Mouse (Mus musculus): ENCODE data around the gene Bet1l. TPM values are rescaled to one million over a fixed set of nuclear protein-coding genes. Genes with fewer than 3 reads are reported as not detected.

Gene Bet1l
- polyA plus RNA-seq (2012; rRNA removed) = 10.5 and 11.7 TPM in 2 replicates

DNA sequence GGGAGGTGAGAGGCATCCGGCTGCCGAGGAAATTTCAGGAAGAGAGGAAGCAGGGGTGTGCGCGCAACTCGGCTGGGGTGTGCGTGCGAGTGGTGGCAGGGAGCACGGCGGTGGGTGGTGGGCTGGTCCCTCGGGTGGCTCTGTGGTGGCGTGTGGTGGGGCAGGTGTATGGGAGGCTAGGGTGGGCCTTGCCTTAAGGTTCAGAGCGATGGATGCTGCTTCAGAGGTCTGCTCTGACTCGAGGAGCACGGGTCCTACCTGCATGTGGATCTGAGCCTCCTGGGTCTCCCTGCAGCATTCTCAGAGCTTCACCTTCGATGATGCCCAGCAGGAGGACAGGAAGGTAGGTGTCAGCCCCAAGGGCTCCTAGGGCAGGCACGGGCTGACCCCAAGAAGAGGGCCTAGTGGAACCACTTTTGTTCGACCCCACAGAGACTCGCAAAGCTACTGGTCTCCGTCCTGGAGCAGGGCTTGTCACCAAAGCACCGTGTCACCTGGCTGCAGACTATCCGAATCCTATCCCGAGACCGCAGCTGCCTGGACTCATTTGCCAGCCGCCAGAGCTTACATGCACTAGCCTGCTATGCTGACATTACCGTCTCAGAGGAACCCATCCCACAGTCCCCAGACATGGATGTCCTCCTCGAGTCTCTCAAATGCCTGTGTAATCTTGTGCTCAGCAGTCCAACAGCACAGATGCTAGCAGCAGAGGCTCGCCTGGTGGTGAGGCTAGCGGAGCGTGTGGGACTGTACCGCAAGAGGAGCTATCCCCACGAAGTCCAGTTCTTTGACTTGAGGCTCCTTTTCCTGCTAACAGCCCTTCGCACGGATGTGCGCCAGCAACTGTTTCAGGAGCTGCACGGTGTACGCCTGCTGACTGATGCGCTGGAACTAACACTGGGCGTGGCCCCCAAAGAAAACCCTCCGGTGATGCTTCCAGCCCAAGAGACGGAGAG lies at the start of gene Bet1l:
Gene Bet1l (minus strand): TSS at position 28 of the 956 bp plus-strand sequence.

DNA sequence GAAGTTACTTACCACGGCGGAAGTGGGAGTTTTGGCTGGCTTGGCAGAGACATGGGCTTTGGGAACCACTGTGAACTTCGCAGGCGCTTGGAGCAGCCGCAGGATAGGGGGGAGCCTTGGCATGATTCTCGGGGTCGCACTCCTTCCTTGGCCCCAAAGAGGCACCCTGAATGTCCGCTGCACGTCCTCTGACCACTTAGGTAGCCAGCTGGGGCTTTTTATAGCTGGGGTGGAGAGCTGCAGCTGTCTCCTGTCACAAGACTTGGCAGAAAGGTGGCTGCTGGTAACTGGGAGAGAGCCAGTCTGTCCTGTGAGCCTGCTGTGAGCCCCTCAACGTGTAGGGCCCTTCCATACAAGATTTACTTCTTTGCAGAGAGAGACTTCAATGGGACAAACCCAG lies 42.8 kb upstream of the Bet1l start, which contains the start of gene Cox8b:
Gene Cox8b (minus strand): TSS at position 227 of the 400 bp plus-strand sequence.

DNA sequence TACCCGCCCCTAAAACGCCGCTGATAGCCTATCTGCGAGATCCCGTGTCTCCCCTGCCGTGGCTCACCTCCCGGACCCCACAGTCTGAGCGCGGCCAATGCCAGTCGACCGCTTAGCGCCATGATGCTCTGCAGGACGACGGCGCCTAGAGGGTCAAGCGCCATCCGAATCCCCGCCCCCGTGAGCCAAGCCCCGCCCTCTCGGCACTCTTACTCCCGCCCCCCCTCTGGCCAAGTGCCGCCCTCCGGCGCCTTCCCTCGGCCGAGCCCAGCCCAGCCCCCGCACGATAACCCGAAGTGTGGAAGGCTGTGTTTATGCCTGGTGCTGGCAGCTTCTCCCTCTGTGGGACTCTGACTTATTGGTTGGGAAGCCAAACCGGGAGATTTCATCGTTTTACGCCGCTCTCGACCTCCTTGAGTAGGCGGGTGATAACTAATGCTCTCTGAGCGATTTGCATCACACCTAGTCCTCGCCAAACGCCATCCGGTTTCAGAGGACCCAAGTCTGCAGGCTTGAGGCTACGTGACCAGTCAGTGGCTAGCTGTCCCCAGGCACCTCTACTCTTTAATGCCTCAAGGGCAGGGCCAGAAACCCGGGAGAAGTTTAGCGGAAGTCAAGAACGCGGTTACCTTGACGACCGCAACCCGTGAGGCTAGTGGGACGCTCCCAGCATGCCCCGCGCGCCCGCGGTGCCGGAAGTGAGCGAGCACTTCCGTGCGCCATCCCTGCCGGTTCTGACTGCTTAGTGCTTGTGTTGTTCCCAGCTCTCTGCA lies 24.5 kb upstream of the Bet1l start, which contains the start of the genes Psmd13 and Sirt3:
Gene Psmd13 (plus strand): TSS at position 273 of the 773 bp plus-strand sequence.
Gene Sirt3 (minus strand): TSS at position 614 of the 773 bp plus-strand sequence.

DNA sequence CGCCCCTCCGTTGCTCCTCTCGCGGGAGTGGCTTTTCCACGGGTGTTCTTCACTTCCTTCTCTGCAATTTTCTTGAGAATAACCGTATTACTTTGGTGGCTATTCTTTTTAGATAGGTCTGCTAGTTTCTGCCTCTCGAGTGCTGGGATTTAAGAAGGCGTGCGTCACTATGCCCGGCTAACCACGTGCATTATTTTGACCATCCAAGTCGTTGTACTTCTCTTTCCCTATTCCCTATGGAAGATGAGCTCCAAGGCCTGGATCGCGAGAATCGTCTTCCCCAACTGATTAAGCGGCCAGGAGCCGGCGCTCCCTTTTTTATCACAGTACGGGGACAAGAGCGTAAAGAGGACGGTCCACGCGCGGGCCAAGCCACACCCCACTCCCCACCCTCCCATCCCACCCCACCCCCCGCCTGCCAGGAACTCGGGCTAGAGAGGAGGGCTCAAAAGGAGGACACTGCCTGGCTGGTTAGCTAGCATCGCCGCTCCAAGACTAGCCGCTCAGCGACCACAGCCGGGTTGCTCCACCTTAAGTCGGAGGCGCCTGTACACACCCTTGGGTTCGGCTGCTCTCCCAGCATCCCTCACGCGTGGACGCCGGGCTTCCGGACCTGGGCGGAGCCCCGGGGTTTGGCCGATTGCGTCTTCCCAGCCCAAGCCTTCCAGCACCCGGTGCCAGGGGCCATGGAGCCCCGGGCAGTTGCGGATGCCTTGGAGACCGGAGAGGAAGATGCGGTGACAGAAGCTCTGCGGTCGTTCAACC lies 410 bp downstream of the Bet1l start, which contains the start of gene Ric8a:
Gene Ric8a (plus strand): TSS at position 173 of the 765 bp plus-strand sequence.

DNA sequence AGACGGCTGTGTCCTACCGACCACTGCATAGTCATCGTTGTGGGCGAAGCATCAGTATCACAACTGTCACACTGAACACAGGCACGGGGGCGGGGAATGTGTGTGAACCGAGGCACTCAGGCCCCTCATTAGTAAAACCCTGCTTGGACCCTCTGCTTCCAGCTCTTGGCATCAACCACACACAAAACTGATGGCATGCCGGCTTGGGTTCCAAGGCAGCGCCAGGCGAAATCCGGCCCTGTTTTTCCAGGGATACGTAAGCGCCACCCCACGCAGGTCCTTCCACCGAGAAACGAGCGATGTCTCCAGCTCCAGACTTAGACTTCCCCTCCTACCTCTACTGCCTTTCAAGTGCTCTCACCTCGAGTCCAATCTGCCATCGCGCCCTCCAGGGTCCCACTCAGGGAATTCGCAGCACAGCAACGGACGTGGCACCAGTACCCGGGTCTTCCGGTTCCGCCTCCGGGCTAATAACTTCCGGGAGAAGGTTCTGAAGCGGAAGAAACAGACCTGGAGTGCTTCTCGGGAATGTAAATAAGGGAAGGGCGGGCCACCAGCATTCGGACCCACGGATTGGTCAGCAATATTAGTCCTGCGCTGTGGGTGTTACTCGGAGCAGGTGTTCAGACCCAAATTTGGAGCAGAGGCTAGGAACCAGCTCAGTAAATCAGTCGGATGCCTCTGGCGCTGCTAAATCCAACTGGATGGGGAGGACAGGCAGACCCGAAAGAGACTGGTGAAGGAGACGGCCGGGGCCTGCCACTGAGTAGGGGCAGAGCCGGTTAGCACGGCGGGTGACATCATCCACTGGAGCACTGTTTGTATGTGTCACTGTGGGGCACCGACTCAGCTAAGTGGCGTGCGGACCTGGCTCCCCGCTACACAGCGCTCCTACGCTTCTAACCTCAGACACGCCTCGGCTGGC lies 1.3 kb downstream of the Bet1l start, which contains the start of gene Gm45785:
Gene Gm45785 (minus strand): TSS at position 472 of the 925 bp plus-strand sequence.

DNA sequence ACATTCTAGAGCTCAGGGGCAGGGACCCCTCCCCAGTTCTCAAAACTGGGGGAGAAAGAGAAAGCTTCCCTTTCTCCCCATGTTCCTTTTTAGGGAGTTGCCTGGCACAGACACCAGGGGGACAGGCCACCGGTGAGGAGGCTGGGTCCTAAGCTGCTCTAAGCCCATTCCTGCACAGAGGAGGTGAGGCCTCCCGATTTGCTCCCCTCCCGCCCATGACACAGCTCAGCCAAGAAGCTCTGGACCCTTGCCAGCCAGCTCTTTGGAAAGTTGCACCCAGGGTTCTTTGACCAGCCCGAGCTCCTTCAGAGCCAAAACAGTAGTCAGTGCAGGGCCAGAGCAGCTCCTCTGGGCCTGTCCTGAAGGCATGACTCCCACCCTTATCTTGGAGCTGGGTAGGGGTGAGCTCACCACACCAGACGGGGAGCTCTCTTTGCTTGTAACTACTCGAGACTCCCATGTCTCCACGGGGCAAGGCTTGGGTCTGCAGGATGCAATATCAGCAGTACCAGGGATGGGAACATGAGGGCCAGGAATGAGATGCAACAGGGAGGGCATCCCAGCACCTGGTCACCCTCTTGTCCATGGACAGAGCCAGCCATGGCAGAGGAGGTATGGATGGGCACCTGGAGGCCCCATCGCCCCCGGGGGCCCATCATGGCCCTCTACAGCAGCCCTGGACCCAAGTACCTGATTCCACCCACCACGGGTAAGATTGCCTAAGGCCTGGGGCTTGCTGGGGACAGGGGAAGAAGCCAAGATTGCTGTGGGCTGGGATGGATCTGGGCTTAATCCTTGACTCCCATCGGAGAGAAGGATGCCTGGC lies 9.4 kb downstream of the Bet1l start, which contains the start of gene Odf3:
Gene Odf3 (plus strand): TSS at position 51 of the 826 bp plus-strand sequence.

DNA sequence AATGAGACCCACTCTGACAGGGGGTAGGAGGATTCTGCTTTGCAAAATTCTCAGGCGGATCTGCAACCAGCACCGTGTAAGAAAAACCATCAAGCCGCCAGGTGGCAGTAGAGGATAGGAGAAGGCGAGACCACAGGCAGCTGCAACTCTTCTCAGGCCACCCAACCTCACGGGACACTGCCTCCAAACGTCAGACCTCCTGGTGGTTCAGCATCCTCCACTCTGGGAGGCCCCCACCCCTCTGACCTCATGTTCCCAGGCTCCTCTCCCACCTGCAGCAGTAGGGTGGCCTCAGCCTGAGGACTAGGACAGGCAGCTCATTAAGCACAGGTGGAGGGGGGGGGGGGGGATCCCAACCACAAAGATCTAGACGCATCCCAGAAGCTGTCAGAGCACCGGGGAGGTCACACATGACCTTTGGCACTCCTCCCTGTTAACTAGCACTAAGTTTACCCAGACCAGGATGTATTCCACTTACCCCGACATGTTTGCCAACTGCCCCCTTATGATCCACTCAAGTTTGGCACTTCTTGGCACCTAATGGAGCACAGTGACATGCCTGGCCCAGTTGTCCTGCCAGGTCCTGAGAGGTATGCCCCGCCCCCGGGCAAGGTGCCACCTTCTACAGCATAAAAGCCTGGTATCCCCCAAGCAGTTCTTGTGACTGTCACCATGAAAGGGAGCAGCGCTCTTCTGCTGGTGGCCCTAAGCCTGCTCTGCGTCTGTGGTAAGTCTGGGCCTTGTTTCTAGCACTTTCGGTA lies 12.3 kb downstream of the Bet1l start, which contains the start of gene Scgb1c1:
Gene Scgb1c1 (plus strand): TSS at position 643 of the 761 bp plus-strand sequence.

DNA sequence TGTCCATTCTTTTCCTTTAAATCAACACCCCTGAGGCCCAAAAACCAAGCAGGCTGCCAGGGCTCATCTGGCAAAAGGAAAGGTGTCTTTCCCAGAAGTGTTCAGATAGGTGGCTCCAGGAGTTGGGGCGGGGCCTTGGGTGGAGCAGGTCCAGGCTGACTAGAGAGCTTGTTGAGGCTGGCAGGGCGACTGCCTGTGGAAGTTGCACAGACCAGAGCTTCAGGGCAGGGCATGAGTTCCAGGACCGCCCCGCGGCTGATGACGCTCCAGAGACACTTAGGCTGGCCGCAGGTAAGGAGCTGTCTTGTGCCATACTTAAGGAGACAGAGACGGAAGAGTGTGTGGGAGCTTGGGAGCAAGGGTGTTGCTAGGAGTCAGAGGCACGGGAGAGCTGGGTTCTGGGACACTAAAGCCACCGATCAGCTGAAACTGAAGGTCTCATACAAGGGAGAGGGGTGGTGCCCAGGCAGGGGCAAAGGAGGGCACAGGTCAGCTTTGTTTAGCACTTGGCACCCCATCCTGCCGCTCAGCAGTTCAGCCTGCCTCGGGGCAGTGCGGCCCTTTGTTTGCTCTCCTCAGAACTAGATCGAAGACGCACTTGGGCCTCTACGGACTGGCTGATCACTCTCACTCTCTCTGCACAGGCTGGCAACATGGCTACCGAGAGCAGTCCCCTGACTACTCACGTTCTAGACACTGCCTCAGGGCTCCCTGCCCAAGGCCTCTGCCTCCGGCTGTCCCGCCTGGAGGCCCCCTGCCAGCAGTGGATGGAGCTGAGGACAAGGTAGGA lies 22.2 kb downstream of the Bet1l start, which contains the start of gene Urah:
Gene Urah (plus strand): TSS at position 51 of the 790 bp plus-strand sequence.

DNA sequence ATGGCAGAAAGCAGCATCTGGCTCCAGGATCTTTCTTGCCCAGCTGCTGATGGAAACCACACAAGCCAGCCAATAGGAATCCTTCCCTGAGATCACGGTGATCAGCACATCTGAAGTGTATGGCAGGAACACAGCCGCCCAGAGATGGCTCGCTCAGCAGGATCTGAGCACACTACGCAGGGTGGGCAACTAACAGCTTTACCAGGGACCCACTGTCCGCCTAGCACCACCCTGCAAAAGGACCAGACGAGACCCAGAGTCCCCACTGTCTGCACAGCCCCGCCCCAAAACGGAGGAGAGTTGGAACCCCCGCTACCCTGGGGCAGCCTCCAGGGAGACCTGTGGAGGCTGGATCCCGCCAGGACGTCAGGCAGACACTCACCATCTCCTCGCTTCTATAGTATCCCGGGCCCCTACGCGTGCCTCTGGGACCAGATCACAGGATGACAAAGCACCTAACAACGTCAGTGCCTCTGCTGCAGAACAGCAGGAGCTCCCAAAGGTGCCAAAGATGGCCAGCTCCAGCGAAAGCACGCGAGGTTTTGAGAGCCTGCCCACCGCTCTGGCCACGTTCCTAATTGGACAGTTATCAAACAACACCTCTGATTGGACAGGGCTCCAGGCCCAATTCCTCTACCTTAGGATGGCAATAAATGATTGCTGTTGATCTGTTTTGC lies 35.6 kb downstream of the Bet1l start, which contains the start of gene Zfp941:
Gene Zfp941 (minus strand): TSS at position 526 of the 677 bp plus-strand sequence.

Other genes with a start within 250 kb of the Bet1l start
- gene Olfr61, start 228.6 kb downstream of the Bet1l start, polyA plus RNA-seq (2012; rRNA removed) = not detected in 2 replicates
- not detected in 2 replicates for gene Olfr53, start 211.1 kb downstream of the Bet1l start, polyA plus RNA-seq (2012; rRNA removed)
- not detected in 2 replicates for gene Olfr539, start 197.6 kb downstream of the Bet1l start, polyA plus RNA-seq (2012; rRNA removed)
- gene Olfr45, start 175.6 kb downstream of the Bet1l start, polyA plus RNA-seq (2012; rRNA removed) = not detected in 2 replicates
- gene Olfr541, start 160.3 kb downstream of the Bet1l start, polyA plus RNA-seq (2012; rRNA removed) = not detected in 2 replicates
- gene Cyp2e1, start 93.8 kb downstream of the Bet1l start, polyA plus RNA-seq (2012; rRNA removed) = 0.06 and 0.07 TPM in 2 replicates
- gene Syce1, start 69.7 kb downstream of the Bet1l start, polyA plus RNA-seq (2012; rRNA removed) = 0.05 and 0.12 TPM in 2 replicates
- gene Zfp941, start 35.4 kb downstream of the Bet1l start, polyA plus RNA-seq (2012; rRNA removed) = 0.11 and 0.14 TPM in 2 replicates
- gene Urah, start 22.6 kb downstream of the Bet1l start, polyA plus RNA-seq (2012; rRNA removed) = 7.3 and 8.3 TPM in 2 replicates
- not detected in 2 replicates for gene Scgb1c1, start 12.0 kb downstream of the Bet1l start, polyA plus RNA-seq (2012; rRNA removed)
- gene Odf3, start 9.8 kb downstream of the Bet1l start, polyA plus RNA-seq (2012; rRNA removed) = not detected in 2 replicates
- gene Gm45785, start 1.2 kb downstream of the Bet1l start, polyA plus RNA-seq (2012; rRNA removed) = not detected in 2 replicates
- 14.7 and 15.6 TPM in 2 replicates for gene Ric8a, start 620 bp downstream of the Bet1l start, polyA plus RNA-seq (2012; rRNA removed)
- 50.0 and 57.2 TPM in 2 replicates for gene Psmd13, start 24.4 kb upstream of the Bet1l start, polyA plus RNA-seq (2012; rRNA removed)
- gene Sirt3, start 24.7 kb upstream of the Bet1l start, polyA plus RNA-seq (2012; rRNA removed) = 12.5 and 15.1 TPM in 2 replicates
- gene Cox8b, start 42.9 kb upstream of the Bet1l start, polyA plus RNA-seq (2012; rRNA removed) = 0.48 TPM in 1 of 2 replicates, not detected in the other
- 5.6 and 7.4 TPM in 2 replicates for gene Nlrp6, start 63.3 kb upstream of the Bet1l start, polyA plus RNA-seq (2012; rRNA removed)
- 6.0 and 7.0 TPM in 2 replicates for gene Pgghg, start 83.8 kb upstream of the Bet1l start, polyA plus RNA-seq (2012; rRNA removed)
- 0.38 and 0.46 TPM in 2 replicates for gene Ifitm5, start 92.7 kb upstream of the Bet1l start, polyA plus RNA-seq (2012; rRNA removed)
- gene Gm45717, start 98.4 kb upstream of the Bet1l start, polyA plus RNA-seq (2012; rRNA removed) = not detected in 2 replicates
- 219 and 222 TPM in 2 replicates for gene Ifitm2, start 98.4 kb upstream of the Bet1l start, polyA plus RNA-seq (2012; rRNA removed)
- gene Ifitm1, start 109.6 kb upstream of the Bet1l start, polyA plus RNA-seq (2012; rRNA removed) = 29.1 and 33.2 TPM in 2 replicates
- gene Ifitm3, start 153.2 kb upstream of the Bet1l start, polyA plus RNA-seq (2012; rRNA removed) = 28.7 and 41.6 TPM in 2 replicates
- gene Ifitm6, start 160.3 kb upstream of the Bet1l start, polyA plus RNA-seq (2012; rRNA removed) = 8.3 and 10.9 TPM in 2 replicates
- gene Gm17387, start 171.6 kb upstream of the Bet1l start, polyA plus RNA-seq (2012; rRNA removed) = not detected in 2 replicates
- 0.59 and 0.76 TPM in 2 replicates for gene B4galnt4, start 203.5 kb upstream of the Bet1l start, polyA plus RNA-seq (2012; rRNA removed)
- gene Pkp3, start 220.6 kb upstream of the Bet1l start, polyA plus RNA-seq (2012; rRNA removed) = 0.38 and 0.48 TPM in 2 replicates
- gene Sigirr, start 243.0 kb upstream of the Bet1l start, polyA plus RNA-seq (2012; rRNA removed) = 9.1 and 10.7 TPM in 2 replicates

Measured in liver, embryonic 14 days (tissue).